ENCODE assay signal across 24 mouse cellular contexts in the genomic region with DNA sequence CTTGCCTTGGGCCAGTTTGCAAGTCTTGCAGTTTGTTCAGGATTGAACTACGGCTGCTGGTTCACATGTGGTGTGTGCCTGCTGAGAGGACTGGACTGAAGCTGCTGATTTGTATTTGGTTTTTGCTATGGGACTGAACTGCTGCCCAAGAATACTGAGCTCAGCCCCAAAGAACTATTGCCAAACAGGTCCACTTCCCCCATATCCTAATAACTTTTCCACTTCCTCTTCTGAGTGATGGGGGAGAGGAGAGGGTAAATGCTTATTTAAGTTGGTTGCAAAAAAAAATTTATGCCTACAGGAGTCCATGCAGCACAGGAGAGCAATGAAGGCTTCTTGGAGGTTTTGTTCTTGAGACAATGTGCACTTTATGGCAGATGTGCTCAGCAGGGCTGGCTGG. TPM values are rescaled to one million over a fixed set of nuclear protein-coding genes. Genes with fewer than 3 reads are reported as not detected.
"Had no signal": no experiment of that assay in that cellular context is flagged by ENCODE, and none has a peak within 500 bp of the region (broad histone marks: within the 10 kb centered on the region; RNA-seq: fewer than 3 reads in every experiment).

No protein-coding gene starts in this region.

- DNase-seq: heart, postnatal 10 days; heart, postnatal 14 days; heart, postnatal 36 days; heart, postnatal 4 days; kidney, adult 11 months; kidney, adult 18-20 months; kidney, adult 2 months; kidney, adult 8-10 months; kidney, adult 9 months; kidney, postnatal 10 days; kidney, postnatal 14 days; kidney, postnatal 25 days; kidney, postnatal 36 days; kidney, postnatal 4 days; layer of hippocampus, adult 9-11 months; layer of hippocampus, postnatal 36 days had no signal

- ATAC-seq: hindbrain, embryonic 16.5 days; hindbrain, postnatal 0 days; inflammation-experienced regulatory T-cells, adult 6 months; intestine, embryonic 15.5 days; intestine, embryonic 16.5 days; intestine, postnatal 0 days had no signal

RNA-seq across cellular contexts. Expression of a gene that starts 51.7 kb away (rescaled TPM):
- total RNA-seq: heart, postnatal 25 days; heart, postnatal 36 days; hematopoietic stem cell, adult 5-6 weeks had no signal
